Mouse (Mus musculus): ENCODE data around the gene Tnni2. TPM values are rescaled to one million over a fixed set of nuclear protein-coding genes. Genes with fewer than 3 reads are reported as not detected.

The Tnni2 gene
- polyA plus RNA-seq (2012; rRNA removed) (1.7 and 2.1 TPM in 2 replicates), polyA plus RNA-seq (2014; fragmentation: Nextera tagmentation; extraction: Ambion mirVana) (2.1 and 2.2 TPM in 2 replicates)

GRCm38 (mm10) chr7:142441585-142441984 is at the start of gene Tnni2:
Tnni2 (plus strand) TSS chr7:142441808.
- Histone ChIP-seq H3K9me3 (ENCODE audit: control insufficient read depth, low read length) (no peaks in the 10 kb centered on the region), H3K27ac (no peak within 1 kb of the TSS), H3K4me3 (ENCODE audit: insufficient read depth in 1 of 2, low read depth in 2 of 2, low read length in 2 of 2) (no peak within 1 kb of the TSS), H3K4me1 (replicated peaks; ENCODE audit: control insufficient read depth in 2 of 2, insufficient read depth in 2 of 2, low read length in 1 of 2) (peaks cover 0 to 3% of the 10 kb centered on the region in 2 experiments; a peak in 1 of 4 replicates), H3K4me2 (ENCODE audit: low read depth) (no peak within 1 kb of the TSS), H3K9ac (replicated peaks) (no peak within 1 kb of the TSS), H3K36me3 (replicated peaks; ENCODE audit: control insufficient read depth, insufficient read depth, low read depth) (no peaks in the 10 kb centered on the region), H3K27me3 (ENCODE audit: control insufficient read depth, insufficient read depth, low read length) (no peaks in the 10 kb centered on the region)
- no peak for ATAC-seq (ENCODE audit: insufficient read depth)
- 64% methylated on average over 9 of the region's 9 CpGs for WGBS (ENCODE audit: insufficient replicate concordance)
- no peak for TF ChIP-seq CTCF (IDR thresholded peaks at IDR 0.05; ENCODE audit: low read depth)
- no peak for TF ChIP-seq EP300 (IDR thresholded peaks at IDR 0.05; ENCODE audit: low read depth)
- no peak for DNase-seq (ENCODE audit: low read depth in 3 of 3, low spot score in 3 of 3)

GRCm38 (mm10) chr7:142393191-142393590 is 48.4 kb upstream of the Tnni2 start:
- ATAC-seq (ENCODE audit: insufficient read depth) (peak; percentile 85), DNase-seq (ENCODE audit: low read depth in 3 of 3, low spot score in 3 of 3) (peak; percentile 84 to 91 (median 87))
- Histone ChIP-seq H3K27ac (peak overlapping the region; percentile 71), H3K4me3 (ENCODE audit: insufficient read depth in 1 of 2, low read depth in 2 of 2, low read length in 2 of 2) (no peak overlapping the region), H3K36me3 (replicated peaks; ENCODE audit: control insufficient read depth, insufficient read depth, low read depth) (no peaks in the 10 kb centered on the region), H3K9ac (replicated peaks) (peak overlapping the region; percentile 15), H3K4me1 (replicated peaks; ENCODE audit: control insufficient read depth in 2 of 2, insufficient read depth in 2 of 2, low read length in 1 of 2) (peaks cover 49 to 71% of the 10 kb centered on the region in 2 experiments), H3K4me2 (ENCODE audit: low read depth) (peak overlapping the region; percentile 21), H3K27me3 (ENCODE audit: control insufficient read depth, insufficient read depth, low read length) (no peaks in the 10 kb centered on the region), H3K9me3 (ENCODE audit: control insufficient read depth, low read length) (no peaks in the 10 kb centered on the region)
- WGBS (ENCODE audit: insufficient replicate concordance): 4% methylated on average over 4 of the region's 4 CpGs
- TF ChIP-seq EP300 (IDR thresholded peaks at IDR 0.05; ENCODE audit: low read depth): peak; percentile 40; the same call in 1 of the 2 replicates
- no peak for TF ChIP-seq CTCF (IDR thresholded peaks at IDR 0.05; ENCODE audit: low read depth)

- ATAC-seq (ENCODE audit: insufficient read depth): no peak
Observed at GRCm38 (mm10) chr7:142394261-142395190, 47.1 kb upstream of the Tnni2 start.

GRCm38 (mm10) chr7:142395472-142395871 is 46.1 kb upstream of the Tnni2 start:
- Histone ChIP-seq H3K27me3 (ENCODE audit: control insufficient read depth, insufficient read depth, low read length) (no peaks in the 10 kb centered on the region), H3K4me2 (ENCODE audit: low read depth) (no peak overlapping the region), H3K27ac (peak overlapping the region; percentile 72), H3K9me3 (ENCODE audit: control insufficient read depth, low read length) (no peaks in the 10 kb centered on the region), H3K36me3 (replicated peaks; ENCODE audit: control insufficient read depth, insufficient read depth, low read depth) (no peaks in the 10 kb centered on the region), H3K4me1 (replicated peaks; ENCODE audit: control insufficient read depth in 2 of 2, insufficient read depth in 2 of 2, low read length in 1 of 2) (peaks cover 46 to 81% of the 10 kb centered on the region in 2 experiments), H3K9ac (replicated peaks) (peak overlapping the region; percentile 18; the same call in 1 of the 2 replicates), H3K4me3 (ENCODE audit: insufficient read depth in 1 of 2, low read depth in 2 of 2, low read length in 2 of 2) (no peak overlapping the region)
- DNase-seq (ENCODE audit: low read depth in 3 of 3, low spot score in 3 of 3): no peak
- no peak for TF ChIP-seq CTCF (IDR thresholded peaks at IDR 0.05; ENCODE audit: low read depth)
- TF ChIP-seq EP300 (IDR thresholded peaks at IDR 0.05; ENCODE audit: low read depth): peak; percentile 76
- ATAC-seq (ENCODE audit: insufficient read depth): peak; percentile 32; the same call in 1 of the 2 replicates
- 10% methylated on average over 4 of the region's 4 CpGs for WGBS (ENCODE audit: insufficient replicate concordance)

More at GRCm38 (mm10) chr7:142394261-142395190, 47.1 kb upstream of the Tnni2 start:
- no peak for DNase-seq (ENCODE audit: low read depth in 3 of 3, low spot score in 3 of 3)
- H3K27me3 ChIP-seq (ENCODE audit: control insufficient read depth, insufficient read depth, low read length): no peaks in the 10 kb centered on the region
- peaks cover 46 to 75% of the 10 kb centered on the region in 2 experiments for H3K4me1 ChIP-seq (replicated peaks; ENCODE audit: control insufficient read depth in 2 of 2, insufficient read depth in 2 of 2, low read length in 1 of 2)
- H3K27ac ChIP-seq: peak overlapping the region; percentile 72
- H3K4me3 ChIP-seq (ENCODE audit: insufficient read depth in 1 of 2, low read depth in 2 of 2, low read length in 2 of 2): no peak overlapping the region
- H3K9ac ChIP-seq (replicated peaks): peak overlapping the region; percentile 24
- H3K36me3 ChIP-seq (replicated peaks; ENCODE audit: control insufficient read depth, insufficient read depth, low read depth): no peaks in the 10 kb centered on the region
- no peak overlapping the region for H3K4me2 ChIP-seq (ENCODE audit: low read depth)
- TF ChIP-seq CTCF (IDR thresholded peaks at IDR 0.05; ENCODE audit: low read depth) (no peak), EP300 (IDR thresholded peaks at IDR 0.05; ENCODE audit: low read depth) (no peak)
- no peaks in the 10 kb centered on the region for H3K9me3 ChIP-seq (ENCODE audit: control insufficient read depth, low read length)
- 42% methylated on average over 6 of the region's 6 CpGs for WGBS (ENCODE audit: insufficient replicate concordance)

GRCm38 (mm10) chr7:142396611-142397010 is 45.0 kb upstream of the Tnni2 start:
- TF ChIP-seq EP300 (IDR thresholded peaks at IDR 0.05; ENCODE audit: low read depth) (no peak), CTCF (IDR thresholded peaks at IDR 0.05; ENCODE audit: low read depth) (no peak)
- Histone ChIP-seq H3K27me3 (ENCODE audit: control insufficient read depth, insufficient read depth, low read length) (no peaks in the 10 kb centered on the region), H3K27ac (no peak overlapping the region), H3K4me1 (replicated peaks; ENCODE audit: control insufficient read depth in 2 of 2, insufficient read depth in 2 of 2, low read length in 1 of 2) (peaks cover 40 to 74% of the 10 kb centered on the region in 2 experiments), H3K4me3 (ENCODE audit: insufficient read depth in 1 of 2, low read depth in 2 of 2, low read length in 2 of 2) (no peak overlapping the region), H3K9me3 (ENCODE audit: control insufficient read depth, low read length) (no peaks in the 10 kb centered on the region), H3K36me3 (replicated peaks; ENCODE audit: control insufficient read depth, insufficient read depth, low read depth) (no peaks in the 10 kb centered on the region), H3K4me2 (ENCODE audit: low read depth) (no peak overlapping the region), H3K9ac (replicated peaks) (no peak overlapping the region)
- 73% methylated on average over 1 of the region's 1 CpGs for WGBS (ENCODE audit: insufficient replicate concordance)
- DNase-seq (ENCODE audit: low read depth in 3 of 3, low spot score in 3 of 3) (no peak), ATAC-seq (ENCODE audit: insufficient read depth) (no peak)

Measured in liver, embryonic 14.5 days (tissue).